Mouse (Mus musculus) retina, postnatal 1 day (tissue): ENCODE measurements at regions not wholly inside any gene's neighbourhood (a gene's known extent, or its start where the extent isn't known, plus 50 kb on each side); places are given as distances from the start of the nearest gene placed in this dataset.
A peak's percentile ranks its signal among the peaks of the same experiment; 100 is the strongest.

Source experiments
- DNase-seq: peaks from one replicate; pipeline ENCODE4 v3.0.0-alpha.2; 2012

- DNase-seq: no peak
These were observed 129.0 kb upstream of the Dynlrb2 start for GRCm38 (mm10) chr8:116375758-116376157.

GRCm38 (mm10) chr8:116373063-116373462 is 131.7 kb upstream of the Dynlrb2 start:
- no peak for DNase-seq

- no peak for DNase-seq
These were observed 132.2 kb upstream of the Dynlrb2 start for GRCm38 (mm10) chr8:116372574-116372973.

GRCm38 (mm10) chr8:116372056-116372455 is 132.7 kb upstream of the Dynlrb2 start:
- DNase-seq: no peak

GRCm38 (mm10) chr8:116367491-116367890 is 137.3 kb upstream of the Dynlrb2 start:
- peak; percentile 78 for DNase-seq

GRCm38 (mm10) chr8:116366706-116367105 is 138.1 kb upstream of the Dynlrb2 start:
- DNase-seq: no peak

GRCm38 (mm10) chr8:116364751-116365150 is 140.0 kb upstream of the Dynlrb2 start:
- DNase-seq: no peak

GRCm38 (mm10) chr8:116364172-116364571 is 140.6 kb upstream of the Dynlrb2 start:
- DNase-seq: peak; percentile 39

- no peak for DNase-seq
These were observed 142.4 kb upstream of the Dynlrb2 start for GRCm38 (mm10) chr8:116362351-116362750.

GRCm38 (mm10) chr8:116359761-116360160 is 145.0 kb upstream of the Dynlrb2 start:
- no peak for DNase-seq

- no peak for DNase-seq
These were observed 150.0 kb upstream of the Dynlrb2 start for GRCm38 (mm10) chr8:116354756-116355155.

- DNase-seq: no peak
These were observed 150.9 kb upstream of the Dynlrb2 start for GRCm38 (mm10) chr8:116353911-116354310.

GRCm38 (mm10) chr8:116352635-116353034 is 152.1 kb upstream of the Dynlrb2 start:
- DNase-seq: no peak

GRCm38 (mm10) chr8:116348971-116349370 is 155.8 kb upstream of the Dynlrb2 start:
- no peak for DNase-seq

GRCm38 (mm10) chr8:116346990-116347389 is 157.8 kb upstream of the Dynlrb2 start:
- DNase-seq: no peak

- no peak for DNase-seq
These were observed 160.1 kb upstream of the Dynlrb2 start for GRCm38 (mm10) chr8:116344590-116345222.

- no peak for DNase-seq
These were observed 161.2 kb upstream of the Dynlrb2 start for GRCm38 (mm10) chr8:116343534-116343933.

- no peak for DNase-seq
These were observed 170.0 kb upstream of the Dynlrb2 start for GRCm38 (mm10) chr8:116334772-116335171.

GRCm38 (mm10) chr8:116334101-116334500 is 170.7 kb upstream of the Dynlrb2 start:
- DNase-seq: no peak

GRCm38 (mm10) chr8:116320014-116320680 is 184.6 kb upstream of the Dynlrb2 start:
- peak; percentile 40 for DNase-seq

GRCm38 (mm10) chr8:116315410-116315809 is 189.4 kb upstream of the Dynlrb2 start:
- DNase-seq: peak; percentile 63

- no peak for DNase-seq
These were observed 190.2 kb upstream of the Dynlrb2 start for GRCm38 (mm10) chr8:116314429-116315092.

- DNase-seq: no peak
These were observed 205.9 kb upstream of the Dynlrb2 start for GRCm38 (mm10) chr8:116298891-116299290.

- no peak for DNase-seq
These were observed 214.0 kb upstream of the Dynlrb2 start for GRCm38 (mm10) chr8:116290671-116291245.
